Mouse (Mus musculus): Measurements from ENCODE around the gene Tjp1. TPM values are rescaled to one million over a fixed set of nuclear protein-coding genes. Genes with fewer than 3 reads are reported as not detected.
A peak's percentile ranks its signal among the peaks of the same experiment; 100 is the strongest.

The Tjp1 gene
- polyA plus RNA-seq, 1 experiment from 2014 or later: 19.7 TPM

DNA sequence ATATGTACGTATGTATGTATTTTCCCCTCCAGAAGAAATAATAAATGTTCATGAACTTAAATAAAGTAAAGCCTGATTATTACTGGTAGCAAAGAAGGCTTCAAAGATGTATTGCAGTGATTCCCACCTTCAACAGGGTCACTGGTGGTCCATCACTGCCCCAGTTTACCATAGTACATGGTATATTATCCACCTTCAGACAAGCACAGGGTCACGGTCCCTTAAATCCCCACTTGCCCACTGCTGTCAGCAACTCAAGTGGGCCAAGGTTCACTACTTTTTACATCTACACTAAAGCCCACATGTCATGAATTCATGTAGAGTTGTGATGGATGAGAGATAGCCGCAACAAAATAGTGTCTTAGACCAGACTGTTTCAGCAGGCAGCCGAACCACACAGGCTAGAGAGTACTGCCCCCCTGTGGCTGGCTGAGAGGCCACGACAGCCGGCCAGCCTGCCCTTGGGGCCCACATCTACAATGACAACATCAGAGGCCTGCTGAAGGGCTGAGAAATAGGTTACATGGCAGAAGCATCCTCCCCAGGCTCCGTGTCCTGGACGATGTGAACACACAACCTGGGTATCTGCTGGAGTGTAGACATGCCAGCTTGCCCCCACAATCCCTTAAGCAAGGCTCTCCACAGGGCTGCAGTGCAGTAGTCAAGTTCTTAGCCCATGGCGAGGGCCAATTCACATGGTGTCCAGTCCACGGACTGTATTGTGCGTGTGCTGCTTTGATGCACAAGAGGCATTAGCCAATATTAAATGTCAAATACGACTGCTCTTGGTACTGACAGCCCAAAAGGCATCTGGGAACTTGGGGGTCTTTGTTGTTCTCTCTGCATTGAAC is 29.6 kb downstream of the Tjp1 start:
- H3K9me3 ChIP-seq (replicated peaks; ENCODE audit: control insufficient read depth, low read length): no peaks in the 10 kb centered on the region

DNA sequence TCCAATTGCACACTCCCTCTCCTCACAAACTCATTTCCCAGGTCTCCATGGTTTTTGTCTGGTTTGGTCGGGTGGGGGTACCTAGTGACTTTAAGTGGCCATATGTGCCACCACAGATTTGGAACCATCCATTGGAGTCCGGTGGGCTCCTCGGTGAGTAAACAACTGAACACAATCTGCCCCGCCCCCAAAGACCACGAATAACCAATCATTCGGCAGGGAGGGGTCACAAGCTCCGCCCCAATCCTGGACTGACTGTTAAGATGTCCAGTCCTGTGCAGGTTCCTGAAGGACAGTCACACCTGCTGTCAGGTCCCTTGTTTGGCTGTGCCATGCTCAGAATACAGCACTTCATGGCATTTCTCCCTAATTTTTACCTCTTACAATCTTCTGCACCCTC is 37.1 kb downstream of the Tjp1 start:
- WGBS: 80% methylated on average over 7 of the region's 7 CpGs
- Histone ChIP-seq H3K27ac (ENCODE audit: low read length) (no peak overlapping the region), H3K9me3 (replicated peaks; ENCODE audit: control insufficient read depth, low read length) (0 out of 2 replicates have a peak, but pooled peaks cover 4% of the 10 kb centered on the region), H3K4me3 (ENCODE audit: low read length) (no peak overlapping the region), H3K4me2 (ENCODE audit: low read depth, low read length) (no peak overlapping the region), H3K4me1 (ENCODE audit: control insufficient read depth, insufficient read depth, low read length) (peaks cover 3% of the 10 kb centered on the region), H3K27me3 (ENCODE audit: control insufficient read depth, insufficient read depth, low read length) (no peaks in the 10 kb centered on the region), H3K36me3 (ENCODE audit: control insufficient read depth, insufficient read depth) (no peaks in the 10 kb centered on the region), H3K9ac (ENCODE audit: low read length) (no peak overlapping the region)
- ATAC-seq (replicated peaks; ENCODE audit: extremely low read depth, insufficient read depth, low FRiP score): no peak

More for the DNA sequence above, 29.6 kb downstream of the Tjp1 start:
- WGBS: 48% methylated on average over 12 of the region's 12 CpGs
- no peak overlapping the region for H3K9ac ChIP-seq (ENCODE audit: low read length)
- no peak overlapping the region for H3K4me3 ChIP-seq (ENCODE audit: low read length)
- H3K36me3 ChIP-seq (ENCODE audit: control insufficient read depth, insufficient read depth): no peaks in the 10 kb centered on the region
- H3K4me1 ChIP-seq (ENCODE audit: control insufficient read depth, insufficient read depth, low read length): peaks cover 2% of the 10 kb centered on the region; the same call in 1 of the 2 replicates
- no peak overlapping the region for H3K4me2 ChIP-seq (ENCODE audit: low read depth, low read length)
- no peak overlapping the region for H3K27ac ChIP-seq (ENCODE audit: low read length)
- no peaks in the 10 kb centered on the region for H3K27me3 ChIP-seq (ENCODE audit: control insufficient read depth, insufficient read depth, low read length)
- ATAC-seq (replicated peaks; ENCODE audit: extremely low read depth, insufficient read depth, low FRiP score): peak; percentile 69; the same call in 1 of the 2 replicates

DNA sequence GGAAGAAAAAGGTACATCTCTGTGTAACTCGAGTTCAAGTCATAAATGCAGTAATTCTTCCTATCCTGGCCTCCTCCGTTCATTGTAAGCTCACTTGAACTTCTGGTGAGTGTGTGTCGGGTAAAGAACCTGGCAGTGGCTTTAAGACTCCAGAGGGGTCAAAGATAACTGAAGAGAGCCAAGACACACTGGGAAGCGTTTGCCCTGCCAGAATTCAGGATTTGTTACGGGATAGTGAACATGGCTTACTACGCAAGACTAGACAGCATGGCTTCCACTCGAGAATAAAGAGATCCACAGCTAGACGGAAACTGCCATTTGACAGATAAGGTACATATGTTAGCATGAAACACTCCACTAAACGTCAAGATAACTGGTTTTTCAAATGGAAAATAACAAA is 37.8 kb downstream of the Tjp1 start:
- Histone ChIP-seq H3K36me3 (ENCODE audit: control insufficient read depth, insufficient read depth) (no peaks in the 10 kb centered on the region), H3K9me3 (replicated peaks; ENCODE audit: control insufficient read depth, low read length) (0 out of 2 replicates have a peak, but pooled peaks cover 4% of the 10 kb centered on the region), H3K4me1 (ENCODE audit: control insufficient read depth, insufficient read depth, low read length) (peaks cover 3% of the 10 kb centered on the region), H3K27me3 (ENCODE audit: control insufficient read depth, insufficient read depth, low read length) (no peaks in the 10 kb centered on the region), H3K4me2 (ENCODE audit: low read depth, low read length) (no peak overlapping the region), H3K27ac (ENCODE audit: low read length) (no peak overlapping the region), H3K4me3 (ENCODE audit: low read length) (no peak overlapping the region), H3K9ac (ENCODE audit: low read length) (no peak overlapping the region)
- WGBS: 65% methylated on average over 9 of the region's 9 CpGs
- no peak for ATAC-seq (replicated peaks; ENCODE audit: extremely low read depth, insufficient read depth, low FRiP score)

DNA sequence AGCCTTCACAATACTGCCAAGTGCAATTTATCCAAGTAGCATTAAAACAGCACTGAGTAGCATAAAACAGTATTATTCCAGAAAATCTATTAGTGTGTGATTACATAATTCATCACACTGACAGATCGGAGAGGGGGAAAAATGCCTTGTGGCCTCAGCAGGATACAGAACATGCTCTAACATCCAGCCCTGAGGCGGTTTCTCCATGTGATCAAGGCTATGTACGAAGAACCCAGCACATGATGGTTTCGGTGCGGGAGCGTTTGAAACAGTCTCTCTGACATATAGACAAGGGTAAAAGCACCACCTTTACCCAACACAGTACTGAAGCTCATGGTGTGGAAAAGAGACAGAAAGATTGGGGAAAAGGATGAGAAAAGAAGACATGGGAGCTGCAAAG is 38.4 kb downstream of the Tjp1 start:
- no peak overlapping the region for H3K9ac ChIP-seq (ENCODE audit: low read length)
- H3K9me3 ChIP-seq (replicated peaks; ENCODE audit: control insufficient read depth, low read length): 0 out of 2 replicates have a peak, but pooled peaks cover 4% of the 10 kb centered on the region
- ATAC-seq (replicated peaks; ENCODE audit: extremely low read depth, insufficient read depth, low FRiP score): no peak
- no peak overlapping the region for H3K27ac ChIP-seq (ENCODE audit: low read length)
- no peaks in the 10 kb centered on the region for H3K36me3 ChIP-seq (ENCODE audit: control insufficient read depth, insufficient read depth)
- 92% methylated on average over 6 of the region's 6 CpGs for WGBS
- H3K4me1 ChIP-seq (ENCODE audit: control insufficient read depth, insufficient read depth, low read length): peaks cover 3% of the 10 kb centered on the region
- H3K4me2 ChIP-seq (ENCODE audit: low read depth, low read length): no peak overlapping the region
- no peaks in the 10 kb centered on the region for H3K27me3 ChIP-seq (ENCODE audit: control insufficient read depth, insufficient read depth, low read length)
- no peak overlapping the region for H3K4me3 ChIP-seq (ENCODE audit: low read length)

DNA sequence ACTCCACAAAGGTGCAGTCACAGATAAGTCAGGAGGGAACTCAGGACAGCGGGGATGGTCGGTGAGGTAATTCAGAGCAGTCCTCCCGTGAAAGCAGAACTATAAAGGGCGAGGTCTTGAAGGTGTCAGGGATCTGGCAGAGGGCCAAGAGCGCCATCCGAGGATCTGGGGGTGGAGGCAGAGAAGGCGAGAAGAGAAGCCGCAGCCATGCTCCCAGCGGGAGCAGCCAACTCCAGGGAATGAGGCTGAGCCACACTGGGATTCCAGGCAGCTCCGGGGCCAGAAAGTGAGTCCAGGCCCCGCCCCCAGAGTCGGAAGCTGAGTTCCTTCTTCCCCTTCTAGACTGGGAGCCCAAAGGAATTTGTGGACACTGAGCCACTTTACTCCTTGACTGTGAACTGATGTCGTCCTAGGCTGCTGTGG is 41.3 kb downstream of the Tjp1 start:
- Histone ChIP-seq H3K9me3 (replicated peaks; ENCODE audit: control insufficient read depth, low read length) (no peaks in the 10 kb centered on the region), H3K9ac (ENCODE audit: low read length) (peak overlapping the region; percentile 65), H3K27ac (ENCODE audit: low read length) (no peak overlapping the region), H3K36me3 (ENCODE audit: control insufficient read depth, insufficient read depth) (no peaks in the 10 kb centered on the region), H3K4me2 (ENCODE audit: low read depth, low read length) (peak overlapping the region; percentile 67), H3K4me1 (ENCODE audit: control insufficient read depth, insufficient read depth, low read length) (peaks cover 7% of the 10 kb centered on the region), H3K4me3 (ENCODE audit: low read length) (peak overlapping the region; percentile 44), H3K27me3 (ENCODE audit: control insufficient read depth, insufficient read depth, low read length) (no peaks in the 10 kb centered on the region)
- peak; percentile 69 for ATAC-seq (replicated peaks; ENCODE audit: extremely low read depth, insufficient read depth, low FRiP score)
- 2% methylated on average over 13 of the region's 13 CpGs for WGBS

DNA sequence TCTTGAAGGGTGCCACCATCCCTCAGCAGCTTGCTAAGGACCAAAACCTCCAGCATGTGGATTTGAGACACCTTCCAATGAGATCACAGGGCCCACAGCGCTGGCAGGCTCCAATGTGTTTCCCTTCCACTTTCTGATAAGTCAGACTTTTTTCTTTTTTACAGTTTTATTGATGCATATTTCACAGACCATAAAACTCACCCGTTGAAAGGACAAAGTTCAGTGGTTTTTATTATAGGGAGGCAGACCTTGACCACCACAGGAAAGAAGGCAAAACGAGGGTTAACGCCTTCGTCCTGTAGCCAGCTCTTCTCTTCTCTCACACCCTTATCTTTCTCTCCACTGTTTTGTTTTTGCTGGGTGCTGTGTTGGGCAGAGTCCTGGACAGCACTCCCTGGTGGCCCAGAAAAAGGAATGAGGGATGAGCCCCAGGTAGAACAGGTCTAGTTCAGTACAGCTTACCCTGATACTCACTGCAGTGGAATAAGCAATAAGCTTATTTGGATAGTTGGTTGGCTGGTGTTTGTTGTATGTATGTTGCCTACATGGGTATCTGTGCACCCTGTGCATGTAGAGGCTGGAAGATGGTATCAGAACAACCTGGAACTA is 43.3 kb downstream of the Tjp1 start:
- H3K27ac ChIP-seq (ENCODE audit: low read length): no peak overlapping the region

DNA sequence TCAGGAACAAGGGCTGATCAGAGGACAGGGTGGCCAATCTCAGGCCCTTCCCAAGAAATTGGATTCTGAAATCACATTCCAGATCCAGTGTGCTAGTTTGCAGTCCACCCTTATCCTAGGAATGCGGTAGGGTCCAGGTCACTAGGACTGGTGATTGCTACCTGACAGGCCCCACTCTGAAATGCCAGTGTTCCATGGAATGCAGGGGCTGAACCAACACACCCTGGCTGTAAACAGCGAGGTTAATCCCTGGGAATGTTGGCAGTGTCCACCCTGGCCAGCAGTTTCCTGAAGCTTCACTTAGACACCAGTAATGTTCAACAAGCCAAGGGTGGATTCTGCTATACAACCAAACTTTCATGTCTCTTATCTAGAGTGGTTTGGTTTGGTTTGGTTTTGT is 45.4 kb downstream of the Tjp1 start:
- Histone ChIP-seq H3K9me3 (replicated peaks; ENCODE audit: control insufficient read depth, low read length) (no peaks in the 10 kb centered on the region), H3K4me2 (ENCODE audit: low read depth, low read length) (no peak overlapping the region), H3K27me3 (ENCODE audit: control insufficient read depth, insufficient read depth, low read length) (no peaks in the 10 kb centered on the region), H3K4me3 (ENCODE audit: low read length) (no peak overlapping the region), H3K27ac (ENCODE audit: low read length) (no peak overlapping the region), H3K4me1 (ENCODE audit: control insufficient read depth, insufficient read depth, low read length) (peaks cover 7% of the 10 kb centered on the region), H3K9ac (ENCODE audit: low read length) (no peak overlapping the region), H3K36me3 (ENCODE audit: control insufficient read depth, insufficient read depth) (no peaks in the 10 kb centered on the region)
- no peak for ATAC-seq (replicated peaks; ENCODE audit: extremely low read depth, insufficient read depth, low FRiP score)
- 23% methylated on average over 2 of the region's 2 CpGs for WGBS

More for the DNA sequence above, 43.3 kb downstream of the Tjp1 start:
- no peak overlapping the region for H3K9ac ChIP-seq (ENCODE audit: low read length)
- 42% methylated on average over 5 of the region's 5 CpGs for WGBS
- ATAC-seq (replicated peaks; ENCODE audit: extremely low read depth, insufficient read depth, low FRiP score): no peak
- peaks cover 7% of the 10 kb centered on the region for H3K4me1 ChIP-seq (ENCODE audit: control insufficient read depth, insufficient read depth, low read length)
- H3K4me3 ChIP-seq (ENCODE audit: low read length): no peak overlapping the region
- H3K4me2 ChIP-seq (ENCODE audit: low read depth, low read length): no peak overlapping the region
- no peaks in the 10 kb centered on the region for H3K36me3 ChIP-seq (ENCODE audit: control insufficient read depth, insufficient read depth)
- H3K27me3 ChIP-seq (ENCODE audit: control insufficient read depth, insufficient read depth, low read length): no peaks in the 10 kb centered on the region
- H3K9me3 ChIP-seq (replicated peaks; ENCODE audit: control insufficient read depth, low read length): no peaks in the 10 kb centered on the region

DNA sequence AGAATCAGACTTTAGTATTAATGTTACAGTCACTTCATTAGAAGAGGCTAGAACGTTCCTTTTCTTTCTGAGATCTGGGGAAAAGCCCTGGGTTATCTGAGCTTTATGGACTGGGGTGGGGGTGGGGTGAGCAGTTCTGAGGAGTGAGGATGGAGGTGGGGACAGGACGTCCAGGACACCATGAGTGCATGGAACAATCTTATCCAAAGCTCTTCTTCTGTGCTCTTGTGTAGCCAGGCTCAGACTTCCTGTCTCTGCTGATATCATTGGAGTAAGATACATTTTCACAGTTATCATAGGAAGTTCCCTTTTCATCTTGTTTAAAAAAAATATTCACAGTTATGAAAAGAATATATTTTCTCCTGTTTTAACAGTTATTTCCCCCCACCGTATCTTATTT is 55.5 kb downstream of the Tjp1 start:
- no peak for ATAC-seq (replicated peaks; ENCODE audit: extremely low read depth, insufficient read depth, low FRiP score)
- Histone ChIP-seq H3K4me3 (ENCODE audit: low read length) (no peak overlapping the region), H3K36me3 (ENCODE audit: control insufficient read depth, insufficient read depth) (no peaks in the 10 kb centered on the region), H3K27ac (ENCODE audit: low read length) (no peak overlapping the region), H3K27me3 (ENCODE audit: control insufficient read depth, insufficient read depth, low read length) (no peaks in the 10 kb centered on the region), H3K4me1 (ENCODE audit: control insufficient read depth, insufficient read depth, low read length) (peaks cover 22% of the 10 kb centered on the region), H3K4me2 (ENCODE audit: low read depth, low read length) (no peak overlapping the region), H3K9me3 (replicated peaks; ENCODE audit: control insufficient read depth, low read length) (0 out of 2 replicates have a peak, but pooled peaks cover 2% of the 10 kb centered on the region), H3K9ac (ENCODE audit: low read length) (no peak overlapping the region)
- 44% methylated on average over 3 of the region's 3 CpGs for WGBS

DNA sequence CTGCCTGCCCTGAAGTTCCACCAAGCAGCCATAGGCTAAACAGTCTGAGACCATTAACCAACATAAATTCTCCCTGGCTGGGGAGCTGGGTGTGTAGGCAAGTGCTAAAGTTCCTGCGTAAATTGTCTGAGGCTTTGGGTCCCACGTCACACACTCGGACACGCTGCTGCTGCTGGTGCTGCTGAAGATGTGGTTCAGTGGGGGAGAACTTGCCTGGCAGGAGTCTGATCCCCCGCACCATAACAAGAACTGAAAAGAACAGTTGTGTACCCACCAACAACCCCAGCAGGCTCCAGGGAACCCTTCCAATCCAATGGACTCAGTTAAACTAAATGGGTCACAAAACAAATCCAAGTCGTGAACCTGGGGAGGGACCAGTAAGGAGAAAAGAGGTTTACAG is 56.2 kb downstream of the Tjp1 start:
- H3K9me3 ChIP-seq (replicated peaks; ENCODE audit: control insufficient read depth, low read length): 0 out of 2 replicates have a peak, but pooled peaks cover 2% of the 10 kb centered on the region
- H3K4me2 ChIP-seq (ENCODE audit: low read depth, low read length): no peak overlapping the region
- no peak overlapping the region for H3K9ac ChIP-seq (ENCODE audit: low read length)
- no peak overlapping the region for H3K4me3 ChIP-seq (ENCODE audit: low read length)
- no peaks in the 10 kb centered on the region for H3K36me3 ChIP-seq (ENCODE audit: control insufficient read depth, insufficient read depth)
- no peak overlapping the region for H3K27ac ChIP-seq (ENCODE audit: low read length)
- 84% methylated on average over 6 of the region's 6 CpGs for WGBS
- no peak for ATAC-seq (replicated peaks; ENCODE audit: extremely low read depth, insufficient read depth, low FRiP score)
- H3K4me1 ChIP-seq (ENCODE audit: control insufficient read depth, insufficient read depth, low read length): peaks cover 23% of the 10 kb centered on the region
- H3K27me3 ChIP-seq (ENCODE audit: control insufficient read depth, insufficient read depth, low read length): no peaks in the 10 kb centered on the region
